Mouse (Mus musculus): ENCODE measurements around the gene Frmd5. TPM values are rescaled to one million over a fixed set of nuclear protein-coding genes. Genes with fewer than 3 reads are reported as not detected.

Frmd5 gene
- total RNA-seq, 1 experiment from 2014 or later = not detected

DNA sequence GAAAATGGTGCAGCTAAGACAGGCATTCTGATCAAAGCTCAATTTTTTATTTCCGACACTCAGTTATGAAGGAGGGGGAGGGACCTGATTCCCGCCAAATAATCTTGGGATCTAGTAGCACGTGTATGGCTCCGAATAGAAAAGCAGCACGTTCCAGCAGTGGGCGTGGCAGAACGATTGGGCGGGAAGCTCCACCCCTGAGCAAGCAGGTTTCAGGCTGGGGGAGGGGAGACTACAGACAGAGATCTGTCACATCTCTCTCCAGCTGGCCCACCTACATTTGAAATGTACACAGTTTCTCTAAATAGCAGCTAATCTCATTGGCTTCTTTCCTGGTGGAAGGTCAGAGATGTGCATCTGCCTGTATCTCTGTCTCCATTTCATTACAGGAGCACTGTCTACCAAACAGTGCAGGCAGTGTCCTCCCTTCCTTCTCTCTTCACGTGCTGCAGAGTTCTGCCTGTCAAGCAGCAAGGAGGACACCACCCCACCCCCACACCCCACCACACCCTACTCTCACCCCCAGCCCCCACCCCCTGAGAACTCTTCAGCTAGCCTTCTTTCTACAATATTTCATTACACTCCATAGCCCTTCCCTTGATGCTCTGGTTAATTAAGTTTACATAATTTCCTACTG is 95.0 kb downstream of the Frmd5 start:
- ATAC-seq (ENCODE audit: extremely low read depth, insufficient number of reproducible peaks, low FRiP score, poor library complexity, severe bottlenecking) = no peak

DNA sequence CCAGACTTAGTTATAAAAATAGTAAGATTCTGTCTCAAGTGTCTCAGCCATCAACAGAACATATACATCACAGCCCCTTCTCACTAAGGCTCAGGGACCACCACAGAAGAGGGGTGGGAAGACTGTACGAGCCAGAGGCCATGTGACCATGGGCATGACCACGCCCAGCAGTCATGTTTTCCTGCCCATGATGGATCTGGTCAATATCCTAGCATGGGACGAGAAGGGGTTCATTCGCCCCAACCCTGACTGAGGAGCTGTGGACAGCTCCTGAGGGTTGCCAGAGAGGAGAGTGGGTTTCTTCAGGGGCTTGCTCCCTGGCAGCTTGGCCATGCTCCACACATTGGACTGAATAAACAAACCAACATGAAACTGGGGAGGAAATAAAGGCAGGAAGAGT is 97.8 kb downstream of the Frmd5 start:
- no peak for ATAC-seq (ENCODE audit: extremely low read depth, insufficient number of reproducible peaks, low FRiP score, poor library complexity, severe bottlenecking)

DNA sequence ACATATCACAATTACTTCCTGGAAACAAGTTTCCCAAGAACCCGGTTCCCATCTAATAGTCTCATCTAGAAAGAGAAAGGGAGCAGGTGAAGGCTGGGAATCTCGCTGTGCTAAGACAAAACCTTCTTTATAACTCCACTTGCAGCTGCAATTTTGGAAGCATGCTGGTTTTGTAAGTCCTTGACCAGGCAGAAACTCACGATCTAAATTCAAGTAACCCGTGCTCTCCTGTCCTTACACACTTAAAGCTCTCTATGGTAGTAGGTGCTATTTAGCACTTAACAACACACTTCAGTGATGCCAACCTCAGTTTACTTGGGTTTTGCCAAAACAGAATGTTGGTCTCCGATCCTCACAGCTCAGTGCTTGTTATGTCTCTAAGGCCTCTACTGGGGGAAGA is 99.4 kb downstream of the Frmd5 start:
- no peak for ATAC-seq (ENCODE audit: extremely low read depth, insufficient number of reproducible peaks, low FRiP score, poor library complexity, severe bottlenecking)

DNA sequence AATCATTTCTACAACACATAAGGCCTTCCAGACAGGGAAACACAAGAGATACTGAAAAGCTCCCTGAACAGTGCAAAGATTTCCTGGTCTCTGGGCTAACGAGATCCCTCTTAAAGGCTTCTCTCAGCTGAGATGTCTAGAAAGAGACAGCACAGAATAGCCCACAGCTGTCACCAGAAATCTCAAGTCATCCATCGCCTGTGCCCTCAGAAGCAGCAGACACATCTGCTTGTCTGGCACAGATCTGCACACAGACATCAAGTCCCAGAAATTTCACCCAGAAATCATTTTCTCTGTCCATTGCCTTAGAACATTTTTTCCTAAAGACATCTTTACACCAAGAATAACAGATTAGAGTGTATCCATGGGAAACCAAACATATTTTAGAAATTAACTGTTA is 101.1 kb downstream of the Frmd5 start:
- ATAC-seq (ENCODE audit: extremely low read depth, insufficient number of reproducible peaks, low FRiP score, poor library complexity, severe bottlenecking) = no peak

DNA sequence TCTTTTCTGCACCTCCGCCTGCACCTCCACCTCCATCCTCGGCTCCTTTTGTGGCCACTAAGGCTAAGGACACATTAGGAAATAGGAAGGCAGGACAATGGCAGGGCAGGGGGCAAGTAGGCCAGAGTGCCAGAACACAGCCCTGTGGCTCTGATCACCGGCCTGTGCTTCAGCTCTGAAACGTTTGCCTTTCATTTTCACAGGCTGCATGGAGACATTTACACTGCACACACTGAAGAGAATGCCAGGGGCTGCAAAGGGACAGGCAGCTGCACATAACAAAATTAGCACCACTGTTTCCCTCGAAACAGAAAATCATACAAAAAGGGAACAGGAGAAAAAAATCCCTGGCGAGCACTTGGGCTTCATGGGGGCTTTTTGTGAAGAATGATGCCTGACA is 107.6 kb downstream of the Frmd5 start:
- no peak for ATAC-seq (ENCODE audit: extremely low read depth, insufficient number of reproducible peaks, low FRiP score, poor library complexity, severe bottlenecking)

DNA sequence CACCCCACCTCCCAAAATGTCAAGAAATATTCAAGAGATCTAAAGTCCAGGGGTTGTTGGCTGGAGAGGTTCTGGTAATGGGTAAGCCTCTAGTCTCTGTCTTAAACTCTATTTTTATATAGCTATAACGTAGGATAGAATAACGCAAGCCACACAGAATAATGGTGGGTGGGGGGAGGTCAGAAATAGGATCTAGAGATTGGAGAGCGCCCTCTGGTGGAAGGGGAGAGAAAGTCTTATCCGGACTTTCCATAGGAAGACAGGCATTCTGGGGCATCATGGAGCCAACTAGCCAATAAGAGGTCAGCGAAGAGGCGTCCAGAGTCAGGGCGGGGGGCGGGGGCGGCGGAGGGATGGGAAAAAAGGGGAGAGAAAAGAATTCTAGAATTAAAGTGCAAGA is 111.5 kb downstream of the Frmd5 start:
- ATAC-seq (ENCODE audit: extremely low read depth, insufficient number of reproducible peaks, low FRiP score, poor library complexity, severe bottlenecking) = no peak

DNA sequence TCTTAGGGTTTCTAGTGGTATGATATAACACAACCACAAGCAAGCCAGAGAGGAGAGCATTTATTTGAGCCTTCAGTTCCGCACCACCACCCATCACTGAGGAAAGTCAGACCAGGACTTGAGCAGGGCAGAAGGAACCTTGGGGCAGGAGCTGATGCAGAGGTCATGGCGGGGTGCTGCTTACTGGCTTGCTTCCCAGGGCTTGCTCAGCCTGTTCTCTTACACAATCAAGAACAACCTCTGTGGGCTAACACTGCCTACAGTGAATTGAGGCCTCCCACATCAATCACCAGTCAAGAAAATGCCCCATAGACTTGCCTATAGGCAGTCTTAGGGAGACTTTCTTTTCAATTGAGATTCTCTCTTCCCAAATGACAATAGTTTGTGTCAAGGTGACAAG is 118.8 kb downstream of the Frmd5 start:
- ATAC-seq (ENCODE audit: extremely low read depth, insufficient number of reproducible peaks, low FRiP score, poor library complexity, severe bottlenecking) = no peak

DNA sequence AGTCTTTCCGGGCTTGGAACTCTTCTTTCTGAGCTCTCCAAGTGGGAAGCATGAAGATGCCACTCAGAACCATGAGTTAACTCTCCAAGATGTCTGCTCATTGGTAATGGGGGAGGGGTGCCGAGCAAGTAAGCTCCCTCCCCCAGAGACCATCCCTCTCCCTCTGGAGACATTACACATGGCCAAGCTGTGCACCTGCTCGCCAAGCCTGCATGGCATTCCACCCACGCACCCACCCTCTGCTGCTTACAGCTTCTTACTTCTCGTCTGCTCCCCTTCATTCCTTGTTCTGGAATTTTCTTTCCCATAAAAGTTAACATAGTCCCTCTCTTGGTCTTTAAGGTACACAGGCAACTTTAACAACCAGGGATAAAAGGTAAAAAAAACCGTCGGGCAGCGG is 123.3 kb downstream of the Frmd5 start:
- ATAC-seq (ENCODE audit: extremely low read depth, insufficient number of reproducible peaks, low FRiP score, poor library complexity, severe bottlenecking) = no peak

DNA sequence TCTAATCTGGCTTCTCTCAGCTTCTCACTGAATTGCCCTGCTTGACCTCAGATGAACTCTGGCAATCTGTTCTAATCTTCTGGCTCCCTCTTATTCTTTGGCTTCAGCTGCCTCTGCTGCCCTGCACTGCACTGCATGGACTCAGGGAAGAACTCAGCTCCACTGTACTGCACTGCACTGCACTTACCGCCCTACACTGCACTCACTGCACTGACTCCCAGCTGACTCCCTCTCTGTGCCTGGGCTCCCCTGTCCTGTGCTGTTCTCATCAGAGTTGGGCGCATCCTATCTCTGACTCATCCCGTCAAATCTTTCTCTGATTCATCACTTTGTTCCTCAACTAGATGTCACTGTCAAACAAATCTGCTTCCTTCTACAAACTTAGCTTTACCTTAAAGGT is 124.5 kb downstream of the Frmd5 start:
- ATAC-seq (ENCODE audit: extremely low read depth, insufficient number of reproducible peaks, low FRiP score, poor library complexity, severe bottlenecking) = no peak

DNA sequence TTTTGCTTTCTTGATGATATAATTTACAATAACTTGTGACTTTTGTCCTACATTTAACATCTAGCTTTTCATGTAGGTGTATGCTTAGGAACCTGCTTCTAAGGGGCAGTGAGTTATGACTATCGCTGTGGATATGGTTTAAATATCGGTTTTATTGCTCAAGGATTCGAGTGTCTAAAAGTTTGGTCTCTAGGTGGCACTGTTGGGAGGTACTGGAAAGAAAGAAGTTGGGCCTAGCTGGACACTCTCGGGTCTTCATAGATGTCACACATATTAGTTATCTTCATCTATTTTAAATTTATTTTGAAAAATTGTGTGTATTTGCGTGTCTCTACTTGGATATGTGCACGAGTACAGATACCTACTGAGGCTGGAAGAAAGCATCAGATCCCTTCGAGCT is 127.2 kb downstream of the Frmd5 start:
- ATAC-seq (ENCODE audit: extremely low read depth, insufficient number of reproducible peaks, low FRiP score, poor library complexity, severe bottlenecking) = no peak

DNA sequence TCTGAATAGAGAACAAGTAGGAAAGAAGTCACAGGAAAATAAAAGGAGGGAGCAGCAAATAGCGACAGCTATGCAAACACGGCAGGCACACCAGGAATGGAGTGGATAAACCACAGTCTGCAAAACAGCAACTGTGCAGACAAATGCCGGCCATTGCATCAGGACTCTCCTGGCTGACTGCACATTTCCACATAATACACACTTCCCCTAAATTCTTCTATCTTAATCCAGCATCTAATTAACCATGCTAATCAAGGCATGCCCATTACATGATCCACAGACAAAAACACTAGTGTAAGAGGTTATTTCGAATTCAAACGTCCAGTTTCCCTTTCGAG is 129.3 kb downstream of the Frmd5 start:
- ATAC-seq (ENCODE audit: extremely low read depth, insufficient number of reproducible peaks, low FRiP score, poor library complexity, severe bottlenecking) = no peak

DNA sequence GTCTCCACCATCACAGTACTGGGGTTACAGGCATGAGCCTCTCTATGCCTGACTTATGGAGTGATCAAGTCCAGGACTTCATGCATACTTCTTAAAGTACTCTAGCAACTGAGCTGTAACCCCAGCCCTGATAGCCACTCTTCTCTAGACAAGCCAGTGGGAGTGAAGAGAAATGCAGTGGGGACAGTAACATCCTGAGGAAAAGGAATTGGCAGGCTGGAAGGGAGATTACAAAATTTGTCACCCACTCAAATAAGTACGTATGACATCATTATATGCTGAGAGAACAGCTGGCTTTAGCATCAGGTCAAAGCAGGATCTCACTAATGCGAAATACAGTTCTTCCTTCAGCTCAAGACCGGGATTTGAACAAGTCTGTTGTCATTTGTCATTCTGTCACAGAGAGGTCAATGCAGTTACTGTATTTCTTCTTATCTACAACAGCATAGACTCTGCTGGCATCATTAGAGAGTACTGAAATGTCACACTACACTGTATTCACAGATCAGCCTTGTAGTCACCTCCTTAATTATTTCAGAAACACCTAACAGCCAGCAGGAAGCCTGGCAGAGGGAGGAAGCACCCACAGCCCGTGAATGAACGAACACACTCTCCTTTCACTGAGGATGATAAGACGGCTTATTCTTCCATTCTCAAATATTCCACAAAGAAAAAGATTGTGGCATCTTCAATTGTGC is 129.8 kb downstream of the Frmd5 start:
- no peak for ATAC-seq (ENCODE audit: extremely low read depth, insufficient number of reproducible peaks, low FRiP score, poor library complexity, severe bottlenecking)

DNA sequence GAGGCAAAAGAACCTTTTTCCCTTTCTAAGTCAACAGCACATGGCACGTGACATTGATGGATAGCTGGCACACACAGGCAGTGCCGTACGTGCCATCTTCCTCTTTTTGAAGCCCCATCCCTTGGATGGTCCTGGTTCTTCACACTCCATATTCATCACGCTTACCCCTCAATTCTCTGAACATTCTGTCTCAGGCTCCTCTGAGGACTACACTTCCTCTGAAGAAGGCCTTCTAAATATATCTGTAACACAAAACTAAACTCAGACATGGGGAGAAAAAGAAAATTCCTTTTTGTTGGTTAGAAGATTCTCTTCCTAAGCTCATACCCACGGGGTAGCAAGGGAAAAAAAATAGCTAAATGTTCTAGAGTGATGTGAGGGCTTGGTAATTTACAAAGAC is 131.0 kb downstream of the Frmd5 start:
- ATAC-seq (ENCODE audit: extremely low read depth, insufficient number of reproducible peaks, low FRiP score, poor library complexity, severe bottlenecking) = no peak

DNA sequence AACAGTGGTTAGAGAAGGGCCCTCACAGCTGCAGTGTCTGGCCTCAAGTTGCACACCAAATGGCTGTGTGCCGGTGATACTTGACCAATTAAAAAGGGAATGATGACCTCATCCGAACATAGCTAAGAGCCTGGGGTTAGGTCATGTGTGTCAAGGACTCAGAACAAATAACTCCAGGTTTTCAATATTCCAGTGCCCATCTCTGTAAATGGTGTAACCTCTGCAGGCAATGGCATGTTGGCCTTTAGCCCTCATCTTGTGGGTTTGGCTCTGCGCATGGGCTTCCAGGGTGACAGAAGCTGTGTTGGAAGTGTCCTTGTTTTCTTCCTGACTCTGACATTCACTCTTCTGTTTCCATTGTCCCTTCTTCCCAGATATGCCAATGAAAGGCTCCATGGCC is 131.8 kb downstream of the Frmd5 start:
- ATAC-seq (ENCODE audit: extremely low read depth, insufficient number of reproducible peaks, low FRiP score, poor library complexity, severe bottlenecking) = no peak

DNA sequence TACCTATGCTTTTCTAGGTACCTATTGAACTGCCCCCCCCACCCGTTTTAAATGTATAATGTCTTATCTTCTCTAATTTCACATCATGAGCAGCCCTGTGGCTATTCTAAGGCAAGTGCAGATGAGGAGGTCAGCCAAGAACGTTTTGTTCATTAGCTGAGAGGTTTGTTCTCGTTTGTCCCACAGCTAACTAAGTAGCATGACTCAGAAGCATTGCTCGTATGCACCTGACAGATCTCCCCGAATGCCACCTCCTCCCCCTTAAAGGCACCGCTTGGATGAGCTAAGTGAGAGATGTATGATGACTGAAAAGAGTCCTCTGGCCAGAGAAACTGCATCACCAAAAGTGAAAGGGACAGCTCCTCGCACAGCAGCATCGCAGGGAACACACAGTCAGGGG is 132.7 kb downstream of the Frmd5 start:
- ATAC-seq (ENCODE audit: extremely low read depth, insufficient number of reproducible peaks, low FRiP score, poor library complexity, severe bottlenecking) = no peak

DNA sequence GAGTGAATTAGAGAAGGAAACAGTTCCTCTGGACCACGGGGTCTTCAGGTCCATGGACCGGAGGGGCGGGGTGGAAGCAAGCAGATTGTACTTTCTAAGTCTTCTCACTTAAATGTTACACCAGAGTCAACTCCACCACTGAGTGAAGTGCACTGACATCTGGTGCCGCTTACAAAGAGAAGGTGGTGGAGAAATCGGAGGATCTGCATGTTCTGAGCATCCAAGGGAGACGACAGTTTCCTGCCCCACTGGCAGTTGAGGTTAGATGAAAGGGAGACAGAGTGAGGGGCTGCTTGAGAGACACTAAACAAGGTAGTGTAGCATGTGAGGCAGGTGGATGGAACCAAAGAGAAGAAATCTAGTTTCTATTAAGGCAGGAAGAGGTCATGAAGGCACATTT is 137.0 kb downstream of the Frmd5 start:
- no peak for ATAC-seq (ENCODE audit: extremely low read depth, insufficient number of reproducible peaks, low FRiP score, poor library complexity, severe bottlenecking)

DNA sequence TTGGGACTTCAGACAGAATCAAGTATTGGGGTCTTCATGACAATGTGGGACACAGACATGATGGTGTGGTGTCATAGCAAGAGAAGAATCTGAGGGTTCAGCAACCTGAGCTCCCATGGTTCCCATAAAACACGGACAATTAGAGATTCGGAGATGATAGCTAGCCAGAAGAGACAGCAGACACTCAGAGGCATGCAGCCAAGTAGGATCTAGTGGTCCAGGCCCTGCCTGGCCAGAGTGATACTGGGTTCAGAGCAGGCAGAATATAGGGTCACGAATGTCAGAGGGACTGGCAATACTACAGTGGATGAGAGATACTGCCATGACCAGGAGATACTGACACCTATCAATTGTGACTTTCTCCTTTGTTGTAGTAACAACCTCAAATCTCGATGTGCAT is 138.6 kb downstream of the Frmd5 start:
- ATAC-seq (ENCODE audit: extremely low read depth, insufficient number of reproducible peaks, low FRiP score, poor library complexity, severe bottlenecking) = no peak

DNA sequence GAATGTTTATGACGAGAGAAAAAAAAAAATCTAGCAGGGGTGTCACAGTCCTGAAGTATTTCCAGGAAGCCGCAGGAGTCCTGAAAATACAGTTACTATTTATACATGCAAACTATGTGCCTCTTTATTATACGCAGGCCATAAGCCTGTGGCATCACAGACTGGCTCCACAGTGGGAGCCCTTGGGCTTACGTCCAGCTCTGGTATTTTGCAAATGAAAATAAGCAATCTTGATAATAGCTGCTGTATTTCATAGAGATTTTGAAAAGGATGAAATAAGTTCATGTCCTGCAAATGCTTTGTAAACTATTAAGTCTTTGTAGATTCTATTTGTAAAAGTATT is 145.8 kb downstream of the Frmd5 start:
- no peak for ATAC-seq (ENCODE audit: extremely low read depth, insufficient number of reproducible peaks, low FRiP score, poor library complexity, severe bottlenecking)

DNA sequence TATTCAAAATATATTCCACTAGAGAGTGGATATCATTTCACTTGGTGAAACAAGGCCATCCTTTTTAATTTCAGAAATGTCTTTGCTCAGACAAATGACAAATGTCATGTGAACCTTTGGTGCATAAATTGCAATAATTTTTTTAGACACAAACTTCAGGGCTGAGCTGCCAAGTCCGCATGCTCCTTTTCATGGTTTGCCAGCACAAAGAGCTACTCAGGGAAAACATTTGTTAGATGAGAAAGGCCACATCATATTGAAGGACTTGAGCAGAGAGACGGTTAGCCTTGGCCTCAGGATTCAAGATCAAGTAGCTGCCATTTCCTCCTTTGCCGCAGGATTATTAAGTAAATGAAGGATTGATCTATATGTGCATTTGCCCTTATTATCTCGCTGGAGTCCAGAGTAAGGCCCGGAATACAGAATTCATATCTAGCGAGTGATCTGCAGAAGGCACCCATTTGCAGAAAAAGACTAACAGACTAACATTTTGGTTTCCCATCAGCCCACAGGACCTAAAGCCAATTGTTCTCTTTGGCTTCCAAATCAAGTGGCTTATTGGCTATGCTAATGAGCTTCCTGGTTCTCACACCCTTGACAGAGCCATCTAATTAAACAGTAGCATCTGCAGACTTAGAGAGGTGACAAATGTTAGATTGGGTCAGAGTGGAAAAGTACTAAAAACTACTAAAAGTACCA is 146.3 kb downstream of the Frmd5 start:
- no peak for ATAC-seq (ENCODE audit: extremely low read depth, insufficient number of reproducible peaks, low FRiP score, poor library complexity, severe bottlenecking)

DNA sequence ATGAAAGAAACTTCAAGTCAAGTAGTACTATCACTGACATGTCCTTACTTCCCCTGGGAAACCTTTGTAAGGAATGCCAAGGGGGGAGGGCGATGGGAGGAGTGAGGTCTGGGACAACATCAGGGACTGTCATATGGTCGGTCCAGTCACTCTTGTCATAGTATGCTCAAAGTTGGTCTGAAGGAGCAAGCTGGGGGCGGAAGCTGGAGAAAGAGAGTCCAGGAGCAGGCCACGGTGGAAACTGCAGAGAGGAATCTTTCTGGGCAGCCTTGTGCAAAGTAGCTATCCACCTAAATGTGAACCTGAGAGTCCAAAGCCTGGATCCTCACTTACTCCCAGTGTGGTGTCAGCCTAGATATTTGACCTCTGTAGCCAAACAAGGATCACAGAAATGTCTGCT is 147.5 kb downstream of the Frmd5 start:
- no peak for ATAC-seq (ENCODE audit: extremely low read depth, insufficient number of reproducible peaks, low FRiP score, poor library complexity, severe bottlenecking)

Measured in neutrophil, adult 5-6 weeks (primary cell).